Mouse (Mus musculus): ENCODE measurements around the gene Cnn1.

Cnn1 gene

GRCm38 (mm10) chr9:22157516-22158265, 58.7 kb downstream of the Cnn1 start:
- DNase-seq (ENCODE audit: low spot score in 2 of 2), result no peak

Measured in heart, adult 9 months (tissue).